Mouse (Mus musculus) CH12.LX (cell line): ENCODE measurements around the gene I0C0044D17Rik. TPM values are rescaled to one million over a fixed set of nuclear protein-coding genes. Genes with fewer than 3 reads are reported as not detected.

Source experiments
- DNase-seq: peaks from one replicate; pipeline ENCODE4 v3.0.0-alpha.2; 2013; ENCODE audit errors: extremely low read depth
- H3K27ac ChIP-seq: 2 replicates; pipeline ENCODE4 v1.5.1; 2012; ENCODE audit warnings: low read depth, mild to moderate bottlenecking, control low read depth, moderate library complexity; ENCODE audit not compliant: insufficient read depth
- H3K27me3 ChIP-seq: replicated peaks from 2 replicates; pipeline ENCODE3; 2012; ENCODE audit warnings: inconsistent platforms
- H3K36me3 ChIP-seq, 2 experiments: replicated peaks in 1 of 2; 2 replicates each; pipeline versions ENCODE3 to v1.6.1; 2012; ENCODE audit warnings: inconsistent platforms in 1 of 2, low read length in 1 of 2, mild to moderate bottlenecking in 1 of 2, mixed read lengths in 1 of 2, moderate library complexity in 1 of 2; ENCODE audit not compliant: control insufficient read depth in 1 of 2, insufficient read depth in 1 of 2
- H3K4me1 ChIP-seq, 2 experiments: 2 replicates each; pipeline ENCODE4 v1.6.1; 2012; ENCODE audit warnings: inconsistent platforms in 1 of 2, moderate library complexity in 1 of 2; ENCODE audit not compliant: insufficient read depth in 2 of 2, control insufficient read depth in 1 of 2
- H3K4me2 ChIP-seq: 2 replicates; pipeline ENCODE4 v1.6.1; 2012; ENCODE audit warnings: low read depth, mild to moderate bottlenecking, control low read depth; ENCODE audit not compliant: poor library complexity, insufficient read depth, severe bottlenecking
- H3K4me3 ChIP-seq, 3 experiments: fragments of 150-350 bp in 1 of 3; sonication (generic) in 1 of 3; replicated peaks in 1 of 3; 2 replicates each; pipeline versions ENCODE3 to v1.5.1; 2011 to 2012; ENCODE audit warnings: low read depth in 2 of 3, low read length in 2 of 3, mild to moderate bottlenecking in 2 of 3, moderate library complexity in 2 of 3, control low read depth in 1 of 3, improper control_type of control experiment in 1 of 3, inconsistent platforms in 1 of 3, mixed read lengths in 1 of 3; ENCODE audit not compliant: poor library complexity in 1 of 3
- H3K79me2 ChIP-seq: replicated peaks from 2 replicates; pipeline ENCODE4 v1.6.1; 2012; ENCODE audit warnings: mild to moderate bottlenecking, moderate library complexity; ENCODE audit not compliant: control insufficient read depth, poor library complexity, insufficient read depth, severe bottlenecking; ENCODE audit errors: extremely low read depth
- H3K9ac ChIP-seq: 2 replicates; pipeline ENCODE4 v1.6.1; 2012; ENCODE audit warnings: low read depth, mild to moderate bottlenecking, control low read depth, moderate library complexity; ENCODE audit not compliant: insufficient read depth
- H3K9me3 ChIP-seq: replicated peaks from 2 replicates; pipeline ENCODE3; 2012; ENCODE audit warnings: low read length, inconsistent platforms, mixed read lengths
- BHLHE40 ChIP-seq: IDR thresholded peaks from 2 replicates; pipeline ENCODE4 v1.6.1; 2011; ENCODE audit warnings: mild to moderate bottlenecking, low read depth, low read length, improper control_type of control experiment
- CHD1 ChIP-seq: IDR thresholded peaks from 2 replicates; pipeline ENCODE4 v1.6.1; 2012; ENCODE audit warnings: low read depth, low read length, improper control_type of control experiment, inconsistent platforms
- E2F4 ChIP-seq: IDR thresholded peaks from 2 replicates; pipeline ENCODE4 v1.6.1; 2011; ENCODE audit warnings: low read depth, low read length, improper control_type of control experiment; ENCODE audit not compliant: insufficient replicate concordance
- ELF1 ChIP-seq: IDR thresholded peaks from 2 replicates; pipeline ENCODE4 v1.6.1; 2014; ENCODE audit warnings: low read depth, mild to moderate bottlenecking, inconsistent platforms, low read length, improper control_type of control experiment
- ETS1 ChIP-seq: conservative IDR thresholded peaks from 2 replicates; pipeline ENCODE4 v1.6.1; 2012; ENCODE audit warnings: low read depth, mild to moderate bottlenecking, inconsistent platforms, low read length, improper control_type of control experiment, moderate library complexity
- HCFC1 ChIP-seq: IDR thresholded peaks from 2 replicates; pipeline ENCODE4 v1.6.1; 2012; ENCODE audit warnings: low read depth, mild to moderate bottlenecking, inconsistent platforms, low read length, improper control_type of control experiment
- IRF4 ChIP-seq: IDR thresholded peaks from 2 replicates; pipeline ENCODE4 v1.6.1; 2014; ENCODE audit warnings: low read depth, mild to moderate bottlenecking, inconsistent platforms, low read length, improper control_type of control experiment
- JUN ChIP-seq: IDR thresholded peaks from 2 replicates; pipeline ENCODE4 v1.6.1; 2011; ENCODE audit warnings: low read depth, mild to moderate bottlenecking, low read length, improper control_type of control experiment, moderate library complexity; ENCODE audit not compliant: insufficient read depth
- MAFK ChIP-seq: IDR thresholded peaks from 2 replicates; pipeline ENCODE4 v1.6.1; 2011; ENCODE audit warnings: low read length, improper control_type of control experiment; ENCODE audit not compliant: insufficient replicate concordance
- MAX ChIP-seq: IDR thresholded peaks from 2 replicates; pipeline ENCODE4 v1.6.1; 2011; ENCODE audit warnings: low read length, improper control_type of control experiment
- MAZ ChIP-seq: IDR thresholded peaks from 2 replicates; pipeline ENCODE4 v1.6.1; 2012; ENCODE audit warnings: low read depth, mild to moderate bottlenecking, inconsistent platforms, low read length, improper control_type of control experiment, moderate library complexity
- MXI1 ChIP-seq: IDR thresholded peaks from 2 replicates; pipeline ENCODE4 v1.6.1; 2011; ENCODE audit warnings: mild to moderate bottlenecking, low read depth, low read length, improper control_type of control experiment
- MYC ChIP-seq: IDR thresholded peaks from 2 replicates; pipeline ENCODE4 v1.6.1; 2011; ENCODE audit warnings: low read depth, mild to moderate bottlenecking, improper control_type of control experiment, low read length
- NELFE ChIP-seq: IDR thresholded peaks from 2 replicates; pipeline ENCODE4 v1.6.1; 2011; ENCODE audit warnings: low read depth, low read length, improper control_type of control experiment
- NRF1 ChIP-seq: IDR thresholded peaks from 2 replicates; pipeline ENCODE4 v1.6.1; 2014; ENCODE audit warnings: low read depth, mild to moderate bottlenecking, inconsistent platforms, low read length, improper control_type of control experiment, moderate library complexity
- POLR2AphosphoS2 ChIP-seq: IDR thresholded peaks from 2 replicates; pipeline ENCODE4 v1.6.1; 2011; ENCODE audit warnings: low read depth, low read length, improper control_type of control experiment
- RAD21 ChIP-seq: IDR thresholded peaks from 2 replicates; pipeline ENCODE4 v1.6.1; 2011; ENCODE audit warnings: low read depth, mild to moderate bottlenecking, low read length, improper control_type of control experiment, moderate library complexity
- RCOR1 ChIP-seq: conservative IDR thresholded peaks from 2 replicates; pipeline ENCODE4 v1.6.1; 2012; ENCODE audit warnings: low read depth, mild to moderate bottlenecking, inconsistent platforms, low read length, improper control_type of control experiment
- TBP ChIP-seq: conservative IDR thresholded peaks from 2 replicates; pipeline ENCODE4 v1.6.1; 2011; ENCODE audit warnings: low read depth, low read length, improper control_type of control experiment
- TCF12 ChIP-seq: IDR thresholded peaks from 2 replicates; pipeline ENCODE4 v1.6.1; 2014; ENCODE audit warnings: low read depth, mild to moderate bottlenecking, inconsistent platforms, low read length, improper control_type of control experiment
- UBTF ChIP-seq: IDR thresholded peaks from 2 replicates; pipeline ENCODE4 v1.6.1; 2012; ENCODE audit warnings: low read depth, mild to moderate bottlenecking, inconsistent platforms, low read length, improper control_type of control experiment, moderate library complexity
- USF2 ChIP-seq: conservative IDR thresholded peaks from 2 replicates; pipeline ENCODE4 v1.6.1; 2011; ENCODE audit warnings: low read depth, low read length, improper control_type of control experiment
- ZC3H11A ChIP-seq: IDR thresholded peaks from 2 replicates; pipeline ENCODE4 v1.6.1; 2012; ENCODE audit warnings: low read depth, mild to moderate bottlenecking, inconsistent platforms, low read length, improper control_type of control experiment
- ZKSCAN1 ChIP-seq: IDR thresholded peaks from 2 replicates; pipeline ENCODE4 v1.6.1; 2012; ENCODE audit warnings: low read depth, inconsistent platforms, low read length, improper control_type of control experiment, borderline replicate concordance
- ZMIZ1 ChIP-seq: IDR thresholded peaks from 2 replicates; pipeline ENCODE4 v1.6.1; 2012; ENCODE audit warnings: low read depth, mild to moderate bottlenecking, inconsistent platforms, low read length, improper control_type of control experiment
- ZNF384 ChIP-seq: IDR thresholded peaks from 2 replicates; pipeline ENCODE4 v1.6.1; 2012; ENCODE audit warnings: low read depth, low read length, improper control_type of control experiment, inconsistent platforms
- dilution Hi-C: fragments of 300-500 bp; cut with MboI; formaldehyde crosslinking; loops from 2 replicates; pipeline ENCODE4 v1.14.3; 2020; ENCODE audit warnings: low sequenced_read_pairs; ENCODE audit not compliant: extremely low pct_unique_long_range_greater_than_20kb, extremely low pct_ligation_motif_present
- in situ Hi-C: fragments of 300-500 bp; cut with MboI; formaldehyde crosslinking; loops from 3 replicates; pipeline ENCODE4 v1.14.3; 2019; ENCODE audit warnings: low sequenced_read_pairs, low pct_ligation_motif_present, low pct_unique_long_range_greater_than_20kb, mixed read lengths
- polyA plus RNA-seq: library from polyadenylated mRNA; unstranded; fragments of >175 nt; gene quantifications from 2 replicates; pipeline ENCODE4 v1.2.1, GENCODE M21; 2012; ENCODE audit warnings: low read depth; ENCODE audit not compliant: insufficient read length
- total RNA-seq, 2 experiments: library from RNA; depleted of rRNA; stranded (reverse); fragments of 300-350 nt in 1 of 2; fragments of >200 nt in 1 of 2; gene quantifications; 2 replicates each; pipeline ENCODE4 v1.2.3; 2012 to 2014

I0C0044D17Rik gene
- total and polyA plus RNA-seq, 3 experiments: not detected

- dilution Hi-C loops: no loop called here
- Histone ChIP-seq H3K36me3 (no peaks in the 10 kb centered on the region), H3K4me3 (no peak overlapping the region), H3K27ac (no peak overlapping the region)
- in situ Hi-C loops: no loop called here
- TF ChIP-seq MAX (no peak), JUN (no peak), MAFK (no peak), ZNF384 (no peak), ELF1 (no peak), NRF1 (no peak), TCF12 (no peak), MYC (no peak), HCFC1 (no peak), MAZ (no peak), E2F4 (no peak), NELFE (no peak), CHD1 (no peak), ETS1 (no peak), USF2 (no peak), MXI1 (no peak), ZKSCAN1 (no peak)
- TF ChIP-seq, all 38 proteins: peak for 0
- peaks cover 90% of the 10 kb centered on the region for H3K9me3 ChIP-seq
- H3K27me3 ChIP-seq: no peaks in the 10 kb centered on the region
- H3K4me1 ChIP-seq: no peaks in the 10 kb centered on the region
- H3K9ac ChIP-seq: no peak overlapping the region
- H3K79me2 ChIP-seq: no peaks in the 10 kb centered on the region
- no peak overlapping the region for H3K4me2 ChIP-seq
- no peak for DNase-seq
Measured at GRCm38 (mm10) chr4:98816807-98817183, 6.8 kb downstream of the I0C0044D17Rik start.

- TF ChIP-seq ZMIZ1 (no peak), MAFK (no peak), E2F4 (no peak), JUN (no peak), UBTF (no peak), ELF1 (no peak), TBP (no peak), MXI1 (no peak), BHLHE40 (no peak), ETS1 (no peak), ZC3H11A (no peak), RAD21 (no peak), MAZ (no peak), ZNF384 (no peak), RCOR1 (no peak), IRF4 (no peak), POLR2AphosphoS2 (no peak)
- Histone ChIP-seq H3K36me3 (no peaks in the 10 kb centered on the region), H3K9me3 (peaks cover 85% of the 10 kb centered on the region), H3K9ac (no peak overlapping the region), H3K4me1 (no peaks in the 10 kb centered on the region), H3K79me2 (no peaks in the 10 kb centered on the region), H3K27ac (no peak overlapping the region), H3K4me2 (no peak overlapping the region), H3K27me3 (no peaks in the 10 kb centered on the region), H3K4me3 (no peak overlapping the region)
- no peak for DNase-seq
- in situ Hi-C loops: no loop called here
- dilution Hi-C loops: no loop called here
Measured at GRCm38 (mm10) chr4:98806306-98806705, 17.3 kb downstream of the I0C0044D17Rik start.
